Mouse (Mus musculus) left cerebral cortex, postnatal 36 days (tissue): ENCODE results near the gene Birc5. TPM values are rescaled to one million over a fixed set of nuclear protein-coding genes. Genes with fewer than 3 reads are reported as not detected.

Experiments used
- total RNA-seq, 2 experiments: library from RNA; stranded (reverse); gene quantifications; 2 replicates each; pipeline ENCODE4 v1.2.3; 2021

Birc5 gene
- total RNA-seq, 2 experiments from 2014 or later, result 0.66 to 1.5 TPM

Other genes starting within 250 kb of the Birc5 start
- gene Tnrc6c, start 195.0 kb upstream of the Birc5 start, total RNA-seq, result 10 to 100 TPM; 47.7 to 65.3 TPM
- under 1 TPM; 0.62 to 0.68 TPM for gene Tmc8, start 67.2 kb upstream of the Birc5 start, total RNA-seq
- gene Tmc6, start 67.1 kb upstream of the Birc5 start, total RNA-seq, result 1 to 10 TPM; 4.5 to 8.9 TPM
- gene 6030468B19Rik, start 51.6 kb upstream of the Birc5 start, total RNA-seq, result not detected
- 1 to 10 TPM; 1.4 to 2.2 TPM for gene Gm20708, start 39.6 kb upstream of the Birc5 start, total RNA-seq
- 10 to 100 TPM; 10.1 to 10.2 TPM for gene Syngr2, start 39.6 kb upstream of the Birc5 start, total RNA-seq
- gene Afmid, start 23.3 kb upstream of the Birc5 start, total RNA-seq, result 1 to 10 TPM; 5.4 to 7.2 TPM
- 1 to 10 TPM in 1 of 2 experiments, under 1 TPM in 1; 0.39 to 1.3 TPM for gene Tk1, start 23.2 kb upstream of the Birc5 start, total RNA-seq
- not detected for gene Tmem235, start 11.5 kb downstream of the Birc5 start, total RNA-seq
- gene Tha1, start 24.2 kb downstream of the Birc5 start, total RNA-seq, result 1 to 10 TPM; 3.4 to 7.2 TPM
- gene Socs3, start 120.8 kb downstream of the Birc5 start, total RNA-seq, result 1 to 10 TPM; 2.8 to 5.0 TPM
- gene Pgs1, start 137.0 kb downstream of the Birc5 start, total RNA-seq, result 10 to 100 TPM; 82.8 to 86.3 TPM